Mouse (Mus musculus) myocyte (in vitro differentiated cells): Measurements from ENCODE around the gene Asb16. TPM values are rescaled to one million over a fixed set of nuclear protein-coding genes. Genes with fewer than 3 reads are reported as not detected.

ENCODE experiments used
- H3K27me3 ChIP-seq: one replicate; pipeline ENCODE4 v1.6.1; 2011; ENCODE audit not compliant: control insufficient read depth, insufficient read depth, insufficient read length
- H3K36me3 ChIP-seq: one replicate; pipeline ENCODE4 v1.6.1; 2011; ENCODE audit not compliant: control insufficient read depth, insufficient read depth
- H3K4me2 ChIP-seq: one replicate; pipeline ENCODE4 v1.6.1; 2011; ENCODE audit warnings: low read depth, control low read depth
- H3K4me3 ChIP-seq: one replicate; pipeline ENCODE4 v1.5.1; 2011; ENCODE audit warnings: mild to moderate bottlenecking, control low read depth, moderate library complexity
- H3K79me2 ChIP-seq: one replicate; pipeline ENCODE4 v1.6.1; 2011; ENCODE audit not compliant: control insufficient read depth, insufficient read depth
- H3ac ChIP-seq: one replicate; pipeline ENCODE4 v1.6.1; 2011; ENCODE audit not compliant: control insufficient read depth, insufficient read length
- CEBPB ChIP-seq: IDR thresholded peaks from 2 replicates; pipeline ENCODE4 v1.6.1; 2011; ENCODE audit warnings: mild to moderate bottlenecking, moderate library complexity; ENCODE audit not compliant: poor library complexity, insufficient read depth, severe bottlenecking
- E2F4 ChIP-seq: IDR thresholded peaks from one replicate; pipeline ENCODE4 v1.6.1; 2011; ENCODE audit warnings: mild to moderate bottlenecking, control low read depth, moderate library complexity; ENCODE audit not compliant: insufficient read depth
- MAX ChIP-seq: IDR thresholded peaks from one replicate; pipeline ENCODE4 v1.6.1; 2011; ENCODE audit warnings: low read depth, mild to moderate bottlenecking, control low read depth
- MYOD1 ChIP-seq, 3 experiments: IDR thresholded peaks; one replicate each; pipeline ENCODE4 v1.6.1; 2011; ENCODE audit warnings: control low read depth in 2 of 3, low read depth in 2 of 3, mild to moderate bottlenecking in 2 of 3, moderate library complexity in 1 of 3; ENCODE audit not compliant: insufficient read length in 2 of 3, control insufficient read depth in 1 of 3
- MYOG ChIP-seq, 3 experiments: IDR thresholded peaks; one replicate each; pipeline ENCODE4 v1.6.1; 2011; ENCODE audit warnings: control low read depth in 2 of 3, low read depth in 2 of 3, mild to moderate bottlenecking in 2 of 3; ENCODE audit not compliant: insufficient read length in 2 of 3, control insufficient read depth in 1 of 3, insufficient read depth in 1 of 3
- POLR2A ChIP-seq: IDR thresholded peaks from one replicate; pipeline ENCODE4 v1.6.1; 2011; ENCODE audit warnings: low read depth, mild to moderate bottlenecking, control low read depth, moderate library complexity; ENCODE audit not compliant: insufficient read length
- POLR2AphosphoS2 ChIP-seq: IDR thresholded peaks from one replicate; pipeline ENCODE4 v1.6.1; 2011; ENCODE audit warnings: low read depth, control low read depth; ENCODE audit not compliant: insufficient read length
- REST ChIP-seq: IDR thresholded peaks from one replicate; pipeline ENCODE4 v1.6.1; 2011; ENCODE audit warnings: mild to moderate bottlenecking, control low read depth, moderate library complexity; ENCODE audit not compliant: insufficient read depth, insufficient read length
- SRF ChIP-seq: IDR thresholded peaks from one replicate; pipeline ENCODE4 v1.6.1; 2011; ENCODE audit warnings: low read depth; ENCODE audit not compliant: control insufficient read depth, insufficient read length
- TCF12 ChIP-seq: IDR thresholded peaks from one replicate; pipeline ENCODE4 v1.6.1; 2011; ENCODE audit warnings: mild to moderate bottlenecking, control low read depth; ENCODE audit not compliant: poor library complexity, insufficient read depth, severe bottlenecking
- TCF3 ChIP-seq: IDR thresholded peaks from one replicate; pipeline ENCODE4 v1.6.1; 2011; ENCODE audit warnings: low read depth, control low read depth; ENCODE audit not compliant: insufficient read length
- USF1 ChIP-seq: IDR thresholded peaks from one replicate; pipeline ENCODE4 v1.6.1; 2011; ENCODE audit warnings: low read depth, mild to moderate bottlenecking, control low read depth, moderate library complexity
- polyA plus RNA-seq: library from polyadenylated mRNA; unstranded; fragments of >200 nt; fragmentation: generic; extraction: Trizol; gene quantifications from one replicate; pipeline ENCODE4 v1.2.1, GENCODE M21; 2012; ENCODE audit warnings: missing spikeins

Asb16 gene
- polyA plus RNA-seq, 1 experiment, result 5.1 TPM

GRCm38 (mm10) chr11:102294887-102295597 is 26.5 kb downstream of the Asb16 start:
- peak overlapping the region; percentile 88 for H3ac ChIP-seq
- H3K27me3 ChIP-seq, result no peaks in the 10 kb centered on the region
- TF ChIP-seq REST (no peak), SRF (no peak), MAX (no peak), MYOG (IDR thresholded peaks at IDR 0.05; ENCODE audit: control insufficient read depth in 1 of 3, insufficient read depth in 1 of 3, insufficient read length in 2 of 3, low read depth in 2 of 3) (no peak), TCF12 (no peak), POLR2A (peak; percentile 59), POLR2AphosphoS2 (peak; percentile 77), CEBPB (no peak), MYOD1 (IDR thresholded peaks at IDR 0.05; ENCODE audit: control insufficient read depth in 1 of 3, insufficient read length in 2 of 3, low read depth in 2 of 3) (no peak), TCF3 (no peak), USF1 (no peak), E2F4 (no peak)
- peak overlapping the region; percentile 92 for H3K4me2 ChIP-seq
- H3K4me3 ChIP-seq, result peak overlapping the region; percentile 56
- peaks cover 22% of the 10 kb centered on the region for H3K36me3 ChIP-seq
- H3K79me2 ChIP-seq, result peaks cover 9% of the 10 kb centered on the region

- peaks cover 22% of the 10 kb centered on the region for H3K36me3 ChIP-seq
- TF ChIP-seq POLR2AphosphoS2 (peak; percentile 8), USF1 (no peak), SRF (no peak)
- H3ac ChIP-seq, result peak overlapping the region; percentile 88
- H3K27me3 ChIP-seq, result no peaks in the 10 kb centered on the region
- peak overlapping the region; percentile 56 for H3K4me3 ChIP-seq
- peak overlapping the region; percentile 92 for H3K4me2 ChIP-seq
- H3K79me2 ChIP-seq, result peaks cover 9% of the 10 kb centered on the region
These were observed 27.3 kb downstream of the Asb16 start for GRCm38 (mm10) chr11:102295598-102296471.

- Histone ChIP-seq H3K4me3 (peak within 1 kb of the TSS; percentile 56), H3K36me3 (peaks cover 20% of the 10 kb centered on the region), H3ac (peak within 1 kb of the TSS; percentile 88), H3K4me2 (peak within 1 kb of the TSS; percentile 93), H3K27me3 (no peaks in the 10 kb centered on the region), H3K79me2 (peaks cover 9% of the 10 kb centered on the region)
- TF ChIP-seq MYOD1 (IDR thresholded peaks at IDR 0.05; ENCODE audit: control insufficient read depth in 1 of 3, insufficient read length in 2 of 3, low read depth in 2 of 3), result no peak
- no peak for TF ChIP-seq TCF12
- peak in 1 of 3 experiments; percentile 57 for TF ChIP-seq MYOG (IDR thresholded peaks at IDR 0.05; ENCODE audit: control insufficient read depth in 1 of 3, insufficient read depth in 1 of 3, insufficient read length in 2 of 3, low read depth in 2 of 3)
- TF ChIP-seq SRF, result peak; percentile 53
- TF ChIP-seq E2F4, result peak; percentile 12
- no peak for TF ChIP-seq USF1
- TF ChIP-seq REST, result no peak
- TF ChIP-seq POLR2AphosphoS2, result peak; percentile 86
- TF ChIP-seq CEBPB, result no peak
- peak; percentile 76 for TF ChIP-seq POLR2A
- TF ChIP-seq MAX, result no peak
- no peak for TF ChIP-seq TCF3
These were observed 28.2 kb downstream of the Asb16 start, which contains the start of gene Atxn7l3 for GRCm38 (mm10) chr11:102296491-102297472. Atxn7l3 (minus strand) TSS chr11:102296631.
